Mouse (Mus musculus) brain, embryonic 18.5 days (tissue): ENCODE measurements at regions not wholly inside any gene's neighbourhood (a gene's known extent, or its start where the extent isn't known, plus 50 kb on each side); places are given as distances from the start of the nearest gene placed in this dataset.
"Not testable (repeated sequence)": the region's sequence is repeated elsewhere in the genome, so short reads cannot be mapped to it uniquely, and the experiment has no call there.

ENCODE experiments used
- DNase-seq: peaks from one replicate; pipeline ENCODE4 v3.0.0-alpha.2; 2012; ENCODE audit warnings: low read depth, low spot score

DNA sequence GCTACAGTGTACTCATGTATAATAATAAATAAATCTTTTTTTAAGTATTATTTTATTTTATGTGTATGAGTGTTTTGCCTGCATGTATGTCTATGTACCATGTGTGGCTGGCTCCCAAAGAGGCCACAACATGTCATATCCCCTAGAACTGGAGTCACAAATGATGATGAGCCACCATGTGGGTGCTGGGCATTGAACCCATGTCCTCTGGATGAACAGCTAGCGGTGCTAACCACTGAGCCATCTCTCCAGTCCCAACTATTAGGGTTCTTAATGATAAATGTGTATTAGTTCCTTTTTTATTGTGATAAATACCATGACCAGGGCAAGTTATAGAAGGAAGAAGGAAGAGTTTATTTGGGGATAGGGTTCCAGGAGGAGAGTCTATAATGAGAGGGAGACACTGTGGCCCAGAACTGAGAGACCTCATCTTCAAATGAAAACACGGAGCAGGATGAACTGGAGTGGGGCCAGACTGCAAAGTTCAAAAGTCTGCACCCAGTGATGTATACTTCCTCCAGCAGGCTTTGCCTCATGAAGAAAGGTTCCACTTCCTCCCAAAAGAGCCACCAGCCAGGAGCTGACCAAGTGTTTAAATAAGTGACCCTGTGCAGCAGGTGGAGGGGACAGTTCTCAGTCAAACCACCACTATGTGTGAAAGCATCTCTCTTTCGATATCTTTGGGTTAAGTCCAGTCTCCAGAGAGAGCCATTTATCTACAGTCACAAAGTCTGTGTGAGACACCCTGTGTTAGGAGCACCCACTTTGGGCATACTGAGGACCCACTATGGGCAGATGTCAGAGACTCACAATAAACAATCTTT is 69.8 kb upstream of the Cpsf6 start:
- no peak for DNase-seq

DNA sequence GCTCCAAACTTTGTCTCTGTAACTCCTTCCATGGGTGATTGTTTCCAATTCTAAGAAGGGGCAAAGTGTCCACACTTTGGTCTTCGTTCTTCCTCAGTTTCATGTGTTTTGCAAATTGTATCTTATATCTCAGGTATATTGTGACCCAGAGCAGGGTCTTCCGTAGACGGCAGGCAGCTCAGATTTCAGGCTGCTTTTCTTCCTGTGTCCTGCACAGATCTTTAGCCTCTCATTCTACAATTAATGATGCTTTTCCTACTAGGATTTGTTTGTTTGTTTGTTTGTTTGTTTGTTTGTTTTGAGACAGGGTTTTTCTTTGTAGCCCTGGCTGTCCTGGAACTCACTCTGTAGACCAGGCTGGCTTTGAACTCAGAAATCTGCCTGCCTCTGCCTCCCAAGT is 69.0 kb upstream of the Cpsf6 start:
- not testable (repeated sequence) for DNase-seq

DNA sequence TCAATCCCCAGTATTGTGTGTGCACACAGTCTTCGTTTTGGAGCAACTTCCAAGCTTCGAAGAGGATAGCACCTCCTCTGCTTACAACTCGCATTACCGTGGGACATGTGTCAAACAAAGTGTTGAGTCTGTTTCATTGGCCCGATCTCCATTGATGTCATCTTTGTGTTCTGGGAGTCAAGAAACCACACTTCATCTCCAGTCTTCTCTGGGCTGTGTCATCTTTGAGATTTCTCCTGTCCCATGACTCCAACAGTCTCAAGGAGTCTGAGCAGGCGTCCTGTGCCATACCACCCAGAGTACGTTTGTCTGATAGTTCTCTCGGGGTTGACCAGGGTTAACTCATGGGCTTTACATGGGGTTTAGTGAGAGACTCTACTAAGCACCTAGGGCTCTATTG is 67.8 kb upstream of the Cpsf6 start:
- no peak for DNase-seq

DNA sequence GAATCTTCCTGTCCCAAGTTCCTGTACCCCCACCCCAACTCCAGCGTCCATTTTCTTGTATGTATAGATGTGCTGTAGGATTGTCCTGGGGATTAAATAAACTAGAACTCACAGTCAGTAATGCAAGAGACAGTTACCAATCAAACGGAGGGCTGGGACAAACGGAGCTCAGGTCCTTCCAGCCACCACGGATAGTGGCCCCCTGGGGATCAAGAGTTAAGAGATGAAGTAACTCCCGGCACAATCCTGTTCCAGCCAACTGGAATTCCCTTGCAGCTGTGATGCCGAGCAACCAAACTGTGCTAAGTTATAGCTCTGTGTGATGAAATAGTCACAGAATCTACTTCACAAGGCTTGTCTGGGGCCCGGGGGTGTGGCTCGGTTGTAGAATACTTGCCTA is 67.4 kb upstream of the Cpsf6 start:
- DNase-seq, result no peak

DNA sequence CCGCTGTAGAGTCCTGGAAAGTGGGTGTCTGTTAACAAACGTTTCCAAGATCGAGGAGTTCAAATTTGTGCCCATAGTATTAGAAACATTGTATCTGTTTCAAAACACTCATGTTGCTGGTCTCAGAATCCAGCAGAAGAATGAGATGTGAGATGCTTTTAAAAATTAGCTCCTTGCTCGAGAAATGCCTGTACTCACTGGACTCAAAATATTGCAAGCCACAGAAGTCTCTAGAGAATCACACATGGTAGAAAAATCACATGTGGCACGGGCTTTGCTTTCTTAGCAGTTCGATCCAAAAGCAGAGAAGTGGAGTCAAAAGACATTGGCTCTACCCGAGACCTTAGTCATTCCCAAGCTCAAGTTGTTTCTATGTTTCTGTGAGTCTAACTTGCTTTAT is 67.0 kb upstream of the Cpsf6 start:
- DNase-seq, result no peak

DNA sequence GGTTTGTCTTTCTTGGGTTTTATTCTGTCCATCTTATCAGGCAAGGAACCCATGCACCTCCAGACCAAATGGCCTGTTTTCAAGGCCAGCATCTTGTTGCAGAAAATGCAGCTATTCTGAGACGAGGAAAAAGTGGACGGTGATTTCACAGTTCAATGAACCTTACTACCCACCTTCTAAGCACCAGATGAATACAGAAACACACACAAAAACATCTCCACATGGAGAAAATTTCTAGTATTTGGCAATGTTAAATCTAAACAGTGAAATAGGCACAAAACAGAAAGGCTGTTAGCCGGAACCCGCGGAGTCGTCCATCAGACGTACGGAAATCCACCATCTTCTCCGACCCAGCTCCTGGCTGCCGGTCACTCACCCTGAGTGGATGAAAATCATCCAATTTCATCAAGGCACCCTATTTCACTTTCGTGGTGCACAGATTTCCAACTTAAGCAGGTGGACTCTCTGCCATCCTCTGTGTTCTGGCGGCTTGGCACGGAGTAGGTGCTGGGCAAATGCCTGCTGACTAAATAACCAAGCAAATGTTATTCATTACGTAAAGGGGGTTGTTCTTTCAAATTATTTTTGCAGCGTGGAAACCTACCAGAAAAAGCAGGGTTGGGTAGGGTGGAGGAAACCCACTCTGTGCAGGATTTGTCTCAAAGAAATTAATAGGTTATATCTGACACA is 66.1 kb upstream of the Cpsf6 start:
- no peak for DNase-seq

DNA sequence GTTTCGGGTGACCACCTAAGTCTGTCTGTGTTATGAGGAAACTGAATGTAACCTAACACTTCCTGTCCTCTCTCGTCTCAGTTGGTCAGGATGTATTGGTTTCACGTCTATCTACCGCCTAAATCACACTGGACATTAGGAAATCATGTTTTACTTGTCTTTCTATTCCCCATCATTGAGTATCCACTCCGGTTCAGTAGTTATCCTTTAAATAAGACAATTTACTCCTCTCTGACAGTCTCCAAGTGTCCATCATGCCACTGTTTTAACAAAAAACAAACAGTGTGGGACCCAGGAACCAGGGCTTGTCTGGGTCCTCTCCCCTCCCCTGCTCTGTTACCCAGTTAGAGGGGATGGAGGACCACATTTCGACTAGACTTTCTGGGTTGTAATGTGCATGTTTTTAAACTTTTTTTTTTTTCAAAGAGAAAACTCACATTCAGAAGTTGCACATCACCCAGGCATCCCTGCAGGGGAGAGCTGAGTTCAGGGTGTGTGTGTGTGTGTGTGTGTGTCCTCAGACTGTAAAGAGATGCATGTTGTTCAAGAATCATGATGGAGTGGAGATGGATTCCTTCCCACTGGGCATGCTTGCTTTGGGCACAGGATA is 65.5 kb upstream of the Cpsf6 start:
- DNase-seq, result no peak

DNA sequence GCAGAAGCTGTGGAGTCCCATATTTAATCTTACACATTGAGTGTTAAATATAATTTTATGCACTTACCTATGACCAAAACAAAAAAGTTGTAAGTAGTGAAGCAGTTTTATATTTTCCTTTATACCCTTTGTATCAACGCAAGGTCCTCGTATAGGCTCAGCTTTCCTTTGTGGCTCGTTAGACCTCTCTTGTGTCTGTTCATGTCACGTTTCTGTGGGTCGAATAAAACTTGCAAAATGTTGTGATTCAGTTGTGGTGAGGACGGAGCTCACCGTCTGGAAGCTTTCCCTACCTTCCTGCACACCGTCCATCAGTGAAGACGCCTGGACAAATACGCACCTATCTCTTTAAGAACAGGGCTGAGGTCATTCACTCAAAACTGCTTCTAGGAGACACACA is 64.9 kb upstream of the Cpsf6 start:
- DNase-seq, result no peak

DNA sequence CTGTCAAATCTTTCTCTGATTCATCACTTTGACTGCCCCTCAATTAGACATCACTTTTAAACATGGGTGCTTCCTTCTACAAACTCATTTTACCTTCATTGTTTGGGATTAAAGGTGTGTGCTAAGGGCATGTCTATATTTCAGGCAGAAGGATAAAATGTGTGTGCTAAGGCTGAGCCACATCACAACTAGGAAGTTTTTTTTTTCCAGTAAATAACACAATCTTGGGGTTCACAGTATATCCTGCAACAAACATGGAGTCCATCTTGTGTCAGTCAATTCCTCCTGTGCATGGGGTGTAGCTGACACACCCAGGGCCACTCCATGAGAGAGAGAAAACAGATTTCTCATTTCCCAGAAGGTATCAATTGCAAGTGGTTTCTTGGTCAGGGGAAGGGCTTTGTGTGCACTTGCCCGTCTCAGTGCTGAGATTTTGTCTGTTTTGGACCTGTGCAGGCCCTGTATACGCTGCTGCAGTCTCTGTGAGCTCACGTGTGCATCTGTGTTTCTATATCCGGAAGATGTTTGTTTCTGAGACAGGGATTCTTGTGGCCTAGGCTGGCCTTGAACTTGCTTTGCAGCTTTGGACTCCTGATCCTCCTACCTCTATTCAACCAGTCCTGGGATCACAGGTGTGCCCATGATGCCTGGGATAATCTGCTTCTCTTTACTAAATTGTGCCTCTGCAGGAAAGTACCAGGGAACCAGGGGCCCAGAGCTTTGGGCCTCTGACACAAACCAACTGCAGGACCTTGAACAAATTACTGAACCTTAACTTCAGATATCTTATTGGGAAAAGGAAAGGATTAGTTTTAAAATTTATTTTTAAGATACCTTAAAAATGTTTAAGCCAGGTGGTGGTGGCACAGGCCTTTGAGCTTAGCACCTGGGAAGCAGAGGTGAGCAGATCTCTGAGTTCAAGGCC is 63.9 kb upstream of the Cpsf6 start:
- no peak for DNase-seq

DNA sequence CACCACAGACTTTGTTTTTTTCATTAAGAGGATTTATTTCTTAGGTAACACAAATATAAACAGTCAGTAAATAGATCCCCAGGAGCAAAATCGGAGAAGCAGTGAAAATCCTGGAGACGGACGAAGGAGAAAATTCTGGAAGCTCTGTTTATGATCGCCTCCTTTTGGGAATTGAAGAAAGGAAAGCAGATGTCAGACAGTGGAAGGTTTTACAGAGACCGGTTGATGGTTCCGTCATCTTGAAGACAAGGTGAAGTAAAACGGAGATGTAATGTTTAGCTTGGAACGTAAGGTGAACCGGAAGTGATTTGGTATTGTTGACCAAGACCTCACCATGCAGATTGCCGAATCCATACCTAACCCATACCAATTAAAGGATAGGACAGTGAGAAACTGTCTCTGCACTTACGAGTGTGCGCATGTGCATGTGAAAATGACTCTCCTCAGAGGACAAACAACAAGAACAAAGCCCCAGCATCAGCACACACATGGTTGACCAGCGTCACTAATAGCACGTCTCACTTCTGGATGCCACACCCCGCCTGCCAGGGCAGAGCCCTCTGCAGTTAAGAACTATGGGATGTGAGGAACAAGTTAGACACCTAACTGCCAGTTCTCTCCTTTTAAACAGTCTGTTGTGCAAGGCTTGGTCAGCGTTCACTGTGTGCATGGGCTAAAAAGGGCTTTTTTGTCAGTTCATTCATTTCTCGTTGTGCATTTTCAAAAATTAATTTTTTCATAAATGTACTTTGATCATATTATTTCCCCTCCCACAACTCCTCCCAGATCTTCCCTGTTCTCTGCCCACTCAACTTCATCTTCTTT is 62.4 kb upstream of the Cpsf6 start:
- no peak for DNase-seq

DNA sequence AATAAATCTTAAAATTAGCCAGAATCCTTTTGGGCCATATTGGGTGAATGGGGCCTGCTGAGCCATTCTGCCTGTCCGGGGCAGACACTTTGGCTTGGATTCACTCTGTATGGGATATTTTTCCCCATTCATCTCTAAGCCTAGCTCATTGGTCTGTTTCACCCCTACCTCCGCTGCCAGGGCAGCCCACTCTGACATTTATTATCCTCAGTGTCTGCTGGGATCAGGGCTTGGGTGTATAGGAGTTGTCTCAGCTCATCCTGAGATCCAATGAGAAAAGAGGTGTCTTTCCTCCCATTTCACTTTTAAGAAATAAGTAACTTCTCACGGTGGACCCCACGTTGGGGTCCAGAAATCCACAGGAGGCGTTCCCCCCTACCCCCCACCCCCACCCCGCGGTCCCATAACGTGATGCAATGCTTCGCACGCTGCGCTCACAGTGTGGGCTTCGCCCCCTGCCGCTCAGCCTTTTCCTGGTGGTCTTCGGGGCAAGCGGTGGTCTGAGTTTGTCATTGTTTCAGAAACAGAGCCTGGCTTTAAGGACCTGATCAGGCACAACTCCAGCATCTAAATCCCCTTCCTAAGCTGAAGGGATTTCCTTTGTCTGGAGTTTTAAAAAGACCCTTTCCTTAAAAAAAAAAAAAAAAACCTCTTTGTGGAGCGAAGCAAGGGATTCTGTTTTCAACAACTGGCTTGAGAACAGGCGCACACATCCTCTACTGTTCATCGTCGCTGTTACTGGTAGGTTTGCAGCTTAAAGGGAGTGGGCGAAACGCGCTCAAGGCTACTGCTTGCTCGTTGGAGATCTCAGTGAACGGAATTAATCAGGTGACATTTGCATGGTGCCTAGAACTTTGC is 61.5 kb upstream of the Cpsf6 start:
- DNase-seq, result no peak

DNA sequence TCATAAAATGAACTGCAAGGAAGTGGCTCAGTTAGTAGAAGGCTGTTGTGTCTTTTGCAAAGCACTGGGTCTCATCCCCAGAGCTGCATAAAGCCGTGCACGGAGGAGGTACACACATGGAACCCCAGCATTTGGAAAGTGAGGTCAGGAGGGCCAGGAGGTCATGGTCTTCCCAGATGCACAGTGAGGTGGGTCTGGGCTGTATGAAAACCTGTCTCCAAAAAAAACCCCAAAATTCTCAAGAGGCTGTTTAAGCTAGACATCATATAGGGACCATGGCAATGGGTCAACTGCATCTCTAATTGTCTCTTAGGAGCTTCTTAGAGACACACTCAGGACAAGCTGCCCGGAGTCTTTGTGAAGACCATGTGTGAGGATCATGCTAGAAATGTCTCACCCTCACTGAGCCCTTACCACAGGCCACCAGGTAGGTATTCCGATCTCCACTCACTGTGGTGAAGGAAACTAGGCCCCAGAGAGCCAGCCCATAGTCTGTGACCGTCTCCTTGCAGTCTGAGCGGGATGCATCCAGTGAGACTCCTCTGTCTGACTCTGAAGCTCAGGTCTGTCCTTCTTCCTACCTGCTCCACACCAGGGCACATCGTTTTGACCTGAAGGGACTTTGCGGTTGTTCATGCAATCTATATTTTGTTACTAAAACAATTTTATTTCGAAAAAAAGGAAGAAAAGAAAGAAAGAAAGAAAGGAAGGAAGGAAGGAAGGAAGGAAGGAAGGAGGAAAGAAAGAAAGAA is 60.6 kb upstream of the Cpsf6 start:
- DNase-seq, result no peak

DNA sequence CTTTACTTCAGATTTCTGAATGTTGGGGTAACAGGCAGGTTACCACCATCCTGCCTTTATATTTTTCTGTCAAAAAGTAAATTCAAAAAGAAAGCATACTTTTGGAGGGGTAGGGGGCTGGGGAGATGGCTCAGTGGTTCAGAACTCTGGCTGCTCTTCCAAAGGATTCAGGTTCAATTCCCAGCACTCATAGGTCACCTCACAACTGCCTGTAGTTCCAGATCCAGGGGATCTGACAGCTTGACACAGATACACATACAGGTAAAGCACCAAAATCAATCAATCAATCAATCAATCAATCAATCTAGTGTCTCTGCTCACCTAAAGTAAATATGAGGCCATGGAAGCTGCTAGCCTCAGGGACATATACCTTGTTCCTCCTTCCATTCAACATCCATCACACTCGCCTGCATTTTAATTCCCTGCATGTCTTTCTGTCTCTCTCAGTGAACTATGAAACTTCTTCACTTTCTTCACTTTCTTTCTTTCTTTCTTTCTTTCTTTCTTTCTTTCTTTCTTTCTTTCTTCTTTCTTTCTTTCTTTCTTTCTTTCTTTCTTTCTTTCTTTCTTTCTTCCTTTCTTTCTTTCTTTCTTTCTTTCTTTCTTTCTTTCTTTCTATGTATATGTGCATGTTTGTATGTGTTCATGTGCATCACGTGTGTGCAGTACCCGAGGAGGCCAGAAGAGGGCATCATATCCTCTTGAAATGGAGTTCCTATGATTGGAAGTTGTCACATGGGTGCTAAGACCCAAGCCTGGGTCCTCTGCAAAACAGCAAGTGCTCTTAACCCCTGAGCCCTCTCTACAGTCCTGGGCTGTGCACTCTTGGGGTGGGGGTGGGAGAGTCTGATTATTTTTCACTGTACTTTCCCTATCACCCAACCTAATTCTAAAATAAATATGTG is 59.6 kb upstream of the Cpsf6 start:
- no peak for DNase-seq

DNA sequence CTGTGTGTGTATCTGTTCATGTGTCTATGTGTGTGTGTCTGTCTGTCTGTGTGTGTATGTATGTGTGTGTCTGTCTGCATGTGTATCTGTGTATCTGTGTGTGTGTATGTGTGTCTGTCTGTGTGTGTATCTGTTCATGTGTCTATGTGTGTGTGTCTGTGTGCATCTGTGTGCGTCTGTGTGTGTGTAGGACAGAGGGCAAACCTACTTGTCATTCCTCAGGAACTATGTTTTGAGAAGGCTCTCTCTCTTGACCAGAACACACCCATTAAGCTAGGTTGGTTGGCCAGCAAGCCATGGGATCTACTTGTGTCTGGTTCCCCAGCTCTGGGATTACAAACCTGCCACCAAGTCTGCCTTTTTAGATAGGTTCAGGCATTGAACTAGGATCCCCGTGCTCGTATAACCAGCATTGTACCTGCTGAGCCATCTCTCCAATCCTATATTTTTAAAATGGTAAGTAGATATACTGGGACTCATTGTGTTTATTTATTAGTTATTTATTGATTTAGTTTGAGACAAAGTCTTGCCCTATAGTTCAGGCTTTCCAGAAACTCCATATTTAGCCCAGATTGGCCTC is 58.9 kb upstream of the Cpsf6 start:
- DNase-seq, result no peak

DNA sequence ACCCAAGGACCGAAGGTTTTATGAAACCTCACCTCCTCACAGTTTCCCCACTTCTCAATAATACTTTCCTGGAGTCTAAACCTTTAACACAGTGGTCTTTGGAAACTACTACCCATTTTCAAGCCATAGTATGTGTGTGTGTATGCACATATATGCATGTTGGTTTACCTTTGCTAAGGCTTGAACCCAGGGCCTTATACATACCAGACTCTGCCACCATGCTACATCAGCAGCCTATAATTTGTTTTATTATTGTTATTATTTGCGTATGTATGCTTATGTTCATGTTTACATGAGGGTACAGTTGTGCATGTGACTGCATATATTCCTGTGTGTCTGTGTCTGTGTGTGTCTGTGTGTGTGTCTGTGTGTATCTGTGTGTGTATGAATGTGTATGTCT is 58.2 kb upstream of the Cpsf6 start:
- no peak for DNase-seq

DNA sequence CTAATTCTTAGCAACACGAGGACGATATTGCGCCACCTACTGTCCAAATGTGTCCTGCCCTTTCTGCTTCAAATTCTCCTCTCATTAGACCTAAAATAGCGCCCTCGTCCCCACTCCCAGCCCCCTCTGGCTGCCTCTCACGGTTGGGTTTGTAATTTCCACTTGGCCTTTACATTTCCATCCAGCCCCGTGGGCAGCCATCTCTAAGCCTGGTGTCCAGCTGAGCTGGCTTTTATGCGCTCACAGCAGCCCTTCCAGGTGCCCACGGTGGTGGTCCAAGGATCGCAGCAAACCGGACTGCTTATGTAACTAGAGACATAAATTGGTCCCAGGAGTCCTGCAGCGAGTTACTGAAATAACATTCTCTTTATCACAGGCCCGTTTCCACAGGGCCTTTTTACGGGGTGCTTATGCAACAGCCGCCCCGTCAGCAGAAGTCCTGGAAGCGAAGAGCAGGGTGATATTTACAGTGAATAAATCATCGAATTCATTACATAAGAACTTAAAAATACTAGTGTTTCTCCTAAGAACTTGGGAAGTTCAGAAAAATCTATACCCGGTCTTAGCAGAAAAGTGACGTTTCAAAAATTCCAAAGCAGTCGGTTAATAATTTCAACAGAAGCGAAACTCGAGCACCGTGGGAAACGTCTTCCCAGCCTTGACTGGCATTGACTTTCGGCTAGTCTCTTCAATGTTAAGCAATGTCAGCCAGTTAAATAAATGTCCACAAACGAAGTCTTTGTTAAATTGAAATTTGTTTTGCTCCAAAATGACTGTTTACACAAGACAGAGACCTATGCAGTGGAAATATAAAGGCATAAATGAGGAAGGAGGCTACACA is 57.3 kb upstream of the Cpsf6 start:
- no peak for DNase-seq

DNA sequence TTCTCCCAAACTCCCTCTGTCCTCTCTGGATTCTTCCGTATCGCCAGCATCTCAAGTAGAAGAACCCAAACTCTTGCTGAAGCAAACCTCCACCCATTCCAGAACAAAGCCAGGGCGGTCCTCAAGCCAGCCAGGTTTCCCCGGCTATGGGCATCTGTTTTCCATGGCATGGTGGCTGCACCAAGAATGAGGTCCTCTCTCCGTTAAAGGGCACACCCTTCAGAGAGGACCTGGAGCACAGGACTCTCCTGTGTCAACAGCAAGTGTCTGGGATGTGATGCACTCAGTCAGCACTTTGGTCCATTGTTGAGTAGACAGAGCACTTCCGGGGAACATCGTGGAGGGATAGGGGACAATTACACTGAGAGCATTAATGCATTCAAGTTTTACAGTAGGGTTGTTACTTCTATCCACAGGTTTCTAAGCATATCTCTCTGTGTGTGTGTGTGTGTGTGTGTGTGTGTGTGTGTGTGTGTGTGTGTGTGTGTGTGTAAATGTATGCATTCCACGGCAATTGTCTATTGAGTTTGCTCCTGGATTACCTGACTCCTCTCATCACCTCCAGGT is 56.6 kb upstream of the Cpsf6 start:
- DNase-seq, result no peak
